Mouse (Mus musculus) layer of hippocampus, postnatal 25 days (tissue): ENCODE data around the gene Mlxipl. TPM values are rescaled to one million over a fixed set of nuclear protein-coding genes. Genes with fewer than 3 reads are reported as not detected.

Experiments
- DNase-seq, 2 experiments: peaks; one replicate each; pipeline ENCODE4 v3.0.0; 2022; ENCODE audit warnings: mixed read lengths in 2 of 2, low spot score in 1 of 2; ENCODE audit errors: extremely low spot score in 1 of 2
- total RNA-seq, 2 experiments: library from RNA; stranded (reverse); gene quantifications; 2 replicates each; pipeline ENCODE4 v1.2.3; 2021

Mlxipl gene
- total RNA-seq, 2 experiments from 2014 or later = 3.1 to 5.8 TPM

- peak; percentile 99 for DNase-seq
Observed at GRCm38 (mm10) chr5:135077564-135078481, 11.9 kb upstream of the Mlxipl start, which contains the start of gene Vps37d. Gene Vps37d (minus strand): TSS chr5:135078266.

- no peak for DNase-seq
Observed at GRCm38 (mm10) chr5:135078482-135078810, 11.2 kb upstream of the Mlxipl start.

- DNase-seq = no peak
Observed at GRCm38 (mm10) chr5:135079578-135079977, 10.1 kb upstream of the Mlxipl start.

- no peak for DNase-seq
Observed at GRCm38 (mm10) chr5:135080539-135080938, 9.2 kb upstream of the Mlxipl start.

- no peak for DNase-seq
Observed at GRCm38 (mm10) chr5:135086871-135087270, 2.8 kb upstream of the Mlxipl start.

GRCm38 (mm10) chr5:135100981-135101380 lies 11.3 kb downstream of the Mlxipl start:
- DNase-seq = no peak

- DNase-seq = no peak
Observed at GRCm38 (mm10) chr5:135103999-135104660, 14.4 kb downstream of the Mlxipl start.

- peak; percentile 24 to 47 for DNase-seq
Observed at GRCm38 (mm10) chr5:135106758-135107256, 17.1 kb downstream of the Mlxipl start.

GRCm38 (mm10) chr5:135107521-135108501 lies 18.1 kb downstream of the Mlxipl start:
- DNase-seq = peak in 1 of 2 experiments; percentile 14

GRCm38 (mm10) chr5:135109017-135109416 lies 19.3 kb downstream of the Mlxipl start:
- no peak for DNase-seq

GRCm38 (mm10) chr5:135109426-135109825 lies 19.7 kb downstream of the Mlxipl start:
- DNase-seq = no peak

GRCm38 (mm10) chr5:135109976-135110375 lies 20.3 kb downstream of the Mlxipl start:
- DNase-seq = no peak

GRCm38 (mm10) chr5:135113782-135114181 lies 24.1 kb downstream of the Mlxipl start:
- DNase-seq = no peak

GRCm38 (mm10) chr5:135115241-135115640 lies 25.6 kb downstream of the Mlxipl start:
- DNase-seq = no peak

GRCm38 (mm10) chr5:135118589-135119081 lies 28.9 kb downstream of the Mlxipl start:
- peak; percentile 48 to 63 for DNase-seq

GRCm38 (mm10) chr5:135120753-135121152 lies 31.1 kb downstream of the Mlxipl start:
- DNase-seq = no peak

- DNase-seq = no peak
Observed at GRCm38 (mm10) chr5:135126121-135126520, 36.4 kb downstream of the Mlxipl start.

- DNase-seq = no peak
Observed at GRCm38 (mm10) chr5:135127669-135128068, 38.0 kb downstream of the Mlxipl start.

GRCm38 (mm10) chr5:135129747-135130146 lies 40.1 kb downstream of the Mlxipl start:
- DNase-seq = no peak
